Mouse (Mus musculus) fat pad, adult 2 months (tissue): ENCODE results near the gene Mgat4b.

Experiments used
- DNase-seq: peaks from one replicate; pipeline ENCODE4 v3.0.0-alpha.2; 2011; ENCODE audit warnings: low read depth, low spot score; ENCODE audit errors: extremely low read depth

The Mgat4b gene

DNA sequence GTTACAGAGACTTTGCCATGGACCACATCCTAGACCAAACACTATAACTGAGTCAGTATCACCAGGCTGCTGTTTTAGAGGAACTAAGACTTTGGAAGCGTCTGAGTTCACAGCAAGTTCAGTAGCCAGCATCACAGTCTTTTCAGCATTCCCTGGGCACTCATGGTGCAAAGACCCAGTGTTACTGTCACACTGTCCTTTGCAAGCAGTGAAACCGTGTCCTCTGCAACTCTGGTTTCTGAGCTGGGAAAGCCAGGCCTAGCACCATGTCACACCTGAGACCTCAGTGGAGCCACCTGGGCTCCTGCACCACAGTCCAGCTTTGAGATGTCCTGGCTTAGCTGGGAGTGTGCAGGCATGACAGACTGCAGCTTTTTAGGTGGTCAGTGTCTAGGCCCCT is 11.8 kb upstream of the Mgat4b start:
- no peak for DNase-seq

DNA sequence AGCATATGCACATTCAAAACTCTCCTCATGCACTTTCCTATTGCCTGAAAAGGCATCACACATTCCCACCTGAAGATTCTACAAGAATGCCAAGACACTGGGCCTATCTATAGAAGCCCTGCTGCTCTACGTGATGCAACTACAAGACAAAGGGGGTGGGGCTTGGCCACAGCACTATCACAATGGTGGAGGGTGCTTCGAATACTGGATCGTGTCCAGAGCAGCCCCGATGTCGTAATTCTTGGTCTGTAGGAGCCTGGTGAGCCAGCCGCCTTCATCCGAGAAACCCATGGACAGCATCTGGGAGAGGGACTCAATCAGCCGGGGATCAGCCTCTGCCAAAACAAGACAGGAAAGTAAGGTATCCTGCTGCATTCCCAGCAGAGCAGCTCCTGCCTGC is 10.1 kb upstream of the Mgat4b start:
- DNase-seq = no peak

- no peak for DNase-seq
Observed at GRCm38 (mm10) chr11:50201590-50201989, 9.1 kb upstream of the Mgat4b start.

DNA sequence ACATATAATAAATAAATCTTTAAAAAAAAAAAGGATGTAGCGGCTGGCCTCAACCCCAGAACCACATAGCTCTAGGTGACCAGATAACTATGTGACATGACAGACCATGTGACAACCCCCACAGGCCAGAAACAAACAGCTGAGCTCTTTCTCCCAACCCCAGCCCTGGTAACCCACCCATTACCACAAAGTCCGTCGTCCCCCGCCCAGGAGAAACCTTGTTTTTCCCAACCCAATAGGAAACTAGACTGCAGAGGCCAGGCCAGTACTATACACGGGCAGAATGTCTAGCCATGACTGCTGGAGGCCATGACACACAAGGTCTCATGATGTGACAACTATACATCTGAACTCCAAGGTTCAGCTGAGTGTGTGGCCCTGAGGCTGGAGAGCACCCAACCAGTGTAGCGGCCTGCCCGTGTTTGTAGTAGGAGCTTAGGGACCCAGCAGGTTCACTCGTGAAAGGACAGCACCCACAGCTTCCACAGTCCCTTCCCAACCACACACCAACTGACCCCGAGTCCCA is 7.3 kb upstream of the Mgat4b start:
- DNase-seq = no peak

- no peak for DNase-seq
Observed at GRCm38 (mm10) chr11:50205434-50205833, 5.3 kb upstream of the Mgat4b start.

DNA sequence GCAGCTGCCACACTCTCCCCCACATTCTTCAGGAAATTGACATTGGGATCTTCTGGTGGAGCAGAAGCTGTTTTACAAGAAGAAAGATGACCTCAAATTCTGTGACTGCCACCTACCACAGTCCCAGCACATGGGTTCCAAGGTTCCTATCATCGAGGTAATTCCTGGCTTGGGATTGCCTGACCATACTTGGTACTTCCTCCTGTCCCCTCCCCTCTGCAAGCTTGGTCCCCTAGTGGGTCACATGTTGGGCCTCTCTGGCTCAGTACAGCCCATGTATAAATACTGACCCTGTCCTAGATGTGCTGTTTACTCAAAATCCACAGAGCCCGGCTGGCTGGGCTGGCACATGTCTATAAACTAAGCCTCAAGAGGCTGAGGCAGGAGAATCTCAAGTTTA is 4.7 kb upstream of the Mgat4b start:
- DNase-seq = no peak

DNA sequence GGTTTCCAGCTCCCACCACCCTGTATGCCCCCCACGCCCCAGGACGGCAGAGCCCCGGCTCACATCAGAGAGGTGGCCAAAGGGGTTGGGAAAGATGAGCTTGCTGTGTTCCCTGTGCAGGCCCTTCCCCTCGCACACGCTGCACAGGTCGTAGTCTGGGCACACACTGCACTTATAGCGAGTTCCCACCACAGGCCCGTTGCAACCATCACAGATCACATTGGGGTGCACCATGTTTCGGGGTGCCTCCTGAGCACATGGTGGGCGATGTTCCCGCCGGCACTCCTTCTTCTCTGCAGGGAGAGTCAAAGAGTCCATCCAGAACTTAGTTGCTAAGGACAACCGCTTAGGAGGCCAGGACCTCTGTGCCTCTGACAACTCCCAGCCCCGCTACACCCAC is 3.3 kb upstream of the Mgat4b start:
- DNase-seq = no peak

DNA sequence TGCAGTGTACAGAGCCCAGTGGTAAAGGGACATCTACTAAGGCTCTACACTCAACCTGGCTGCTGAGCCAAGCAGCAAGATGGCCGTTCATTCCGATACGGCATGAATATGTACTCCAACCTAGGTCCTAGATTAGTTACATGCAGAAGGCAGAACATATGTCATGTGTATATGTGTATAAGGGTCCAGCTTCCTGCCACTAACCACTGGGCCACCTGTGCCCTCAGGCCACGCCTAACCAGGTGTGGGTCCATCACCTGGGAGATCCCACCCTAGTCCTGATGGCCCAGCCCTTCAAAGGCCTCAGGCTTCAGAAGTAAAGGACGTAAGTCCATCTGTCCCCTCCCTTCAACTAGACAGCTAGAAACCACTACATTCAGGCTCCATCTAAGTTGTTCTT is 2.7 kb upstream of the Mgat4b start:
- no peak for DNase-seq

DNA sequence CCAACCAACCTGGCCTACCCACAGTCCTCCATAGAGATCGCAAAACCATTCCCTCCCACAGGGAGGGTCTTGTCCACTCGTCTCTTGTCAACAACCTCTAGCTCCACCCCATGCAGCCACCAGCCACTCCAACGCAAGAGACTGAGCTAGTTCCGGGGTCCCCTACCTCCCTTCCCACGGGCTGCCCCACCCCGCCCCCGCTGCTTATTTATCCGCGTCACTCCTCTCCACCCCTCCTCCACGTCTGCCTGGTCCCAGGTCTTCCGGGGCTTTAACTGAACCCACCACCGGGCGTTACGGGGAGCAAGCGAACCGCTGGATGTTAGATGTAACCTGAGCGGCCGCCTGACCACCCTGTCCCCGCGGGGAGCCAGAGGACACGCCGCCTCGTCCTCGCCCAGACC is 587 bp upstream of the Mgat4b start:
- no peak for DNase-seq

DNA sequence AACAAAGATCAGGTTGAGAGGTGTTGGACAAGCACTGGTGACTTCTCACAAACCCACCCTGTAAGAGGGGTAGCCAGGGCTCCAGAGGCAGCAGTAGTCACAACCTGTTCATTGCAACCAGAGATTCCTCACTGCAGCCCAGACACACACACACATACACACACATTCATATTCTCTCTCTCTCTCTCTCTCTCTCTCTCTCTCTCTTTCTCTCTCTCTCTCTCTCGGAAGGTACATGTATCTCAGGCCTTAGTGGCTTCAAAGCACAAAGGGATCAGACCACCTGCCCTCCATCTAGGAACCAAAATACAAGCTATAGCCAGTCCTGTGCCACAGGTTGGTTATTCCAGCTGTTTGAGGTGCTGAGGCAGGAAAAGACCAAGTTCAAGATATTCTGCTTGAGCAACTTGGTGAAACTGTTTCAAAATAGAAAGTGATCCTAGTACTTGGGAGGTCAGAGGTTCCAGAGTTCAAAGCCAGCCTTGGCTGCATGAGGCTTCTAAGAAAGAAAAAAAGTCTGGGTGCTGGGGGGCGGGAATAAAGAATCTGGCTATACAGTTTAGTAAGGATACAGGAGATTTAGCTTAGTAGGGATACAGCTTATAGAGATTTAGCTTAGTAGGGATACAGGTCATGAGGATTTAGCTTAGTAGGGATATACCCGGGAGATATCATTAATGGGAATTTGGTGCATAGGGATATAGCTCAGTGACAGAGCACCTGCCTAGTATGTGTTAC is 801 bp downstream of the Mgat4b start:
- DNase-seq = no peak

DNA sequence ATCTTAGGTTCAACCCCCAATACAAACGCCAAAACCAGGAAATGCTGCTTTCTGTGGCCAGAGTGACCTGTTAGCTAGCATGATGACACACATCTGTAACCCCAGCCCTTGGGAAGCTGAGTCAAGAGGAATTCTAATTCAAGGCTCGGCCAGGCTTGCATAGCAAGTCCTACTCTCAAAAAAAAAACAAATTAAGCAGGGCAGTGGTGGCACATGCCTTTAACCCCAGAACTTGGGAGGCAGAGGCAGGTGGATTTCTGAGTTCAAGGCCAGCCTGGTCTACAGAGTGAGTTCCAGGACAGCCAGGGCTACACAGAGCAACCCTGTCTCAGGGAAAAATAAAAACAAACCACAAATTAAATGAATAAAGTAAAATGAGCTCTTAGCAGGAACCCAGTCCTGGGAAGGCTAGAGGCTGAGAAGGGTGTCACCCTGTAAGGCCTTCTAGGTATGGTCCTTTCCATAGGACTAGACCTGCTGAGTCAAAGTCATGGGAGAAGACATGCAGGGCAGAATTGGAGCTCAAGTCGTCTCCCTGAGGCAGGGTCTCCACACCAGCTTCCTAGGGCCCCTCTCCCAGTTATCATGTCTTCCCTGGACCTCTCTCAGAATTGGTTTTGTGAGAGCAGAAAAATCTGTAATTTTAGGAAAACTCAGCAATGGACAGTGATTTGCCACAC is 1.5 kb downstream of the Mgat4b start:
- no peak for DNase-seq

DNA sequence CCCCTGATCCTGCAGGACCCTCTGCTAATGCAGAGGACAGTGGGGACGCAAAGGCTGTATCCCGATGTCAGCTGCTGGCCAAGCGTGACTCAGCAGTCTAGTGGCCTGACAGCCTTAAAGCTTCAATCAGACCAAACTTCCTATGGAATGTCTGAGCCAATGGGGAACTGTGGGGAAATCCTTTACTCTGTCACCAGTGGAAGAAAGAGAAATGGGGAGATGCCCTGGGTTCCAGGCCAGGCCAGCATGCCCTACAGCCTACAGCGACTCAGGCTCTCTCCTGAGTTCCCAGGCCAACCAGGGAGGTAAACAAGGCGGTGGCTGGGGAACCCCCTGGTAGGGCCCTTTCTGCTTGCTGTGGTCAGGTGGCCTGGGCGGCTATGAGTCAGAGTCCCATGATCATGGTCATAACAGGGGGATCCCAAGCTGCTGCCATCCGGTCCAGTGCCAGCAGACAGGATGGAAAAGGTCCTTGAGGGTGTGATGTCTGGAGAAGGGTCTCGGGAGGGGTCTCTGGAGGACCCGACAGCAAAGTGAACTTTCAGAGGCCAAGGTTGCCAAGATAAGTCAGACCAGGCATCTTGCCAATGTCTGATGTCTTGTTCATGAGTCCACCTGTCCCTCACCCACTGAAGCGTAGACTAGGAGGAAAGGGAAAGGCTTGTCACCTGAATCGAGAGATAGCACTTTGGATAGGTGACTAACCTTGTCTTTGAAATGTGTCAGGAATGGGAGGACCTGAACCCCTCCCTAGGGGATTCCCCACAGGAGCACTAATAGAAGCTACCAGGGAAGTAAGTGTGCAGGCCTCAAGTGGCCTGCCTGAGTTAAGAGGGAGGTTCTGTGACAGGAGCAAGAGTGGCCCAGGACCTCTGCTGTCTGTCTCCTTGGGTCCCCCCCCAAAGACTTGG is 2.4 kb downstream of the Mgat4b start:
- DNase-seq = no peak

DNA sequence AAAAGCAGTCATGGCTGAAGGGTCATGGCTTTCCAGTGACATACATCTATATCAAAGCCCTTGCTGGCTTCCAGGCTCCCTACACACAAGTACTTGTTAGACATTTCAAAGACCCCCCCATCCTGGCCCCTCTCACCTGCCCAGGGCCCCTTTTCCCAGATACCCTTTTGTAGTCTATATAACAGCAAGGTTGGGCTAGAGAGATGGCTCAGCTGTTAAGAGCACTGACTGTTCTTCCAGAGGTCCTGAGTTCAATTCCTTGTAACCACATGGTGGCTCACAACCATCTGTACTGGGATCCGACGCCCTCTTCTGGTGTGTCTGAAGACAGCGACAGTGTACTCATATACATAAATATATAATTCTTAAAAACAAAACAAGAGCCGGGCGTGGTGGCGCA is 3.9 kb downstream of the Mgat4b start:
- no peak for DNase-seq

GRCm38 (mm10) chr11:50215633-50216032 is 4.9 kb downstream of the Mgat4b start:
- DNase-seq = no peak

GRCm38 (mm10) chr11:50216724-50217366 is 6.2 kb downstream of the Mgat4b start:
- DNase-seq = no peak

DNA sequence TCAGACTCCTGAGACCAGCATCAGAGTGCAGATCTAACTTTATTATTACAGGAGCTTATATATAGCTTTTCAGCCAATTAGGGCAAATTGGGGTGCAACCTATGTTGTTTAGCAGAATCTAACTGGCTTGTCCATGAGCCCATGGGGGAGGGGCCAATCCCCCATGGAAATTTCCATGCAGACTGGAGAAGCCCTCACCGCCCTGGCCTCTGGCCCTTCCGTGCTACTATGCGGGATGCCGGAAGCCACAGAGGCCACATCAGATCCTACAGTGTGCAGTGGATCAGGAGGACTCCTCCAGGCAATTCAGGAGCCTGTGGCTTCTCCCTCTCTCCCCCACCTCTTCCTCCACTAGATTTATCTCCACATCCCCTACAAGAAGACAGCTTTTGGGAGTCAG is 7.1 kb downstream of the Mgat4b start:
- DNase-seq = no peak

DNA sequence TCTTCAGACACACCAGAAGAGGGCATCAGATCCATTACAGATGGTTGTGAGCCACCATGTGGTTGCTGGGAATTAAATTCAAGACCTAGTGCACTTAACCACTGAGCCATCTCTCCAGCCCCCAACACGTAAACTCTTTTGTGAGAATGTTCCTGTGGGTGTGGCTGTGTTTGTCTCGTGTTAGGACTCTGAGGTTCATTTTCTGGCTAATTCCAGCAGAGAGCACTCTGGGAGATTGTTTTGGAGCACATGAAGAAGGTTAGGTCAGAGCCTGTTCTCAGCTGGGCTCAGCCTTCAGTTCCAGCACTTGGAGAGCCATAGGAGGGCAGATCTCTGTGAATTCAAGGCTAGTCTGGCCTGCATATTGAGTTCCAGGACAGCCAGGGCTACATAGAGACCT is 9.1 kb downstream of the Mgat4b start:
- no peak for DNase-seq

GRCm38 (mm10) chr11:50222559-50223276 is 12.0 kb downstream of the Mgat4b start:
- no peak for DNase-seq

DNA sequence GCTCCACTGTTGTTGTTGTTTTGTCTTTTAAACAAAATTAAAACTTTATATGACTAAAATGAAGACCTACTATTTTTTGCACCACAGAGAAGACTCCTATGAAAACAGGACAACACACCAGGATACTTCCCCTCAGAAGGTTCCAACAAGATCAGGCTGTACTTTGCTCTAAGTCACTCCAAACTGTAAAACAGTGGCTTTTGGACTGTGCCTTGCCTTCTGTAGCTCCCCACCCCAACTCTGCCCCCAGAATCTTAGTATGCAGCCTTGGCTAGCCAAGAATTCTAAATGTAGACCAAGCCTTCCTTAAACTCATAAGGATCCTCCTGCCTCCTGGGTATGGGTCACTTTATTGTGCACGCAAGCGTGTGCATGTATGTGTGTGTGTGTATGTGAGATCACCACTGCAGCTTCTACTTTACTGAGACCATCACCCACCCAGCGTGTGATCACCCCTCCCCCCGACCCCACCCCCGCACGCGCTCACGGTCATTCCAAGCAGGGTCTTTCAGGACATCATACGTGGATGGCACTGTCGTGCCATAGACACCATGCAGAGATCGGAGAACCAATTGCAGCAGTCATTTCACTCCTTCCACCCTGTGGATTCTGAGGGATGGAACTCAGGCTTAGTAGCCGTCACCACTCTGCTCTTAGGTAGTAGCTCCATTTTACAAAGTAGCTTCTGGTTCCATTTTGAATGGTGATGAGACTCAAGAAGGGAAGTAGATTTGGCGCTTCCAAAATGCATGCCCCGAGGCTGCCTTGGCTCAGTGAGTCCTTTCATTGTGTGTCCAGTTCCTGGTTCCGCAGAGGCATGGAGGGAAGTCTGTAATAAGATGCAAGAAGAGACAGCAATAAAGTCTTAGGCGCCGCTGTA is 13.3 kb downstream of the Mgat4b start:
- DNase-seq = no peak
